Mouse (Mus musculus): ENCODE data around the gene Spata13.

Gene Spata13

DNA sequence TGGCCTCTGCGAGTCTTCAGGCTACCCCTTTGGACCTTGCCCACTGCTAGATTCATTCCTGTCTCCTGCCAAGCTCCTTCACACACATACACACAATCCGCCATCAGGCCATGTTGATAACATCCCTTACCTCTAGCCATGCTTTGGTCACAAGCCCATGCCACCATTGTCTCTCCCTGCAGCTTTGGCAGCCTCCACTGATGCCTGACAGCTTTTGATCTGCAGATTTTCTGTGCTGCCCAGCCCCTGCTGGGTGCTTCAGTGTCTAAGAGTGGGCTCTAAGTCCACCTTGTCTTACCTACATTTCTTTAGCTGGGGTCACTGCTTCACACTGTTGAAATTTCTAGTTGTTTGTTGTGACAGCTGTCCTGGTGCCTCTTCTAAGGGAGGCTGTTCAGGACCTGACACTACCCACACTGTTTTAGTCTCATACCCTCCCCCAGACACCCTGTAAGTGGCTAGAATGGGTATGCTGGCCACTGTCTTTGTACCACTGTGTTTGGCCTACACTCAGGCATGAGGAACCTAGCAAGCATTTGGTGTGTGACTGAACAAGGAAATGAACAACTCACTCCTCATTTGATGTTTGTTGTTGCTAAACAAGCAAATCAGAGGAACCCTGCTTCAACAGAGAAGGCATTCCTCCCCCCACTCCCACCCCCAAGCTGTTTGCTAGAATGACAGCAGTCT, 43.0 kb downstream of the Spata13 start:
- in situ Hi-C loops (cut with MboI), result loop anchor here (25.0 kb wide), 1 partner anchor 414 kb away; the partner anchor contains the start of genes Gm49336, Mtmr6 and Nupl1

DNA sequence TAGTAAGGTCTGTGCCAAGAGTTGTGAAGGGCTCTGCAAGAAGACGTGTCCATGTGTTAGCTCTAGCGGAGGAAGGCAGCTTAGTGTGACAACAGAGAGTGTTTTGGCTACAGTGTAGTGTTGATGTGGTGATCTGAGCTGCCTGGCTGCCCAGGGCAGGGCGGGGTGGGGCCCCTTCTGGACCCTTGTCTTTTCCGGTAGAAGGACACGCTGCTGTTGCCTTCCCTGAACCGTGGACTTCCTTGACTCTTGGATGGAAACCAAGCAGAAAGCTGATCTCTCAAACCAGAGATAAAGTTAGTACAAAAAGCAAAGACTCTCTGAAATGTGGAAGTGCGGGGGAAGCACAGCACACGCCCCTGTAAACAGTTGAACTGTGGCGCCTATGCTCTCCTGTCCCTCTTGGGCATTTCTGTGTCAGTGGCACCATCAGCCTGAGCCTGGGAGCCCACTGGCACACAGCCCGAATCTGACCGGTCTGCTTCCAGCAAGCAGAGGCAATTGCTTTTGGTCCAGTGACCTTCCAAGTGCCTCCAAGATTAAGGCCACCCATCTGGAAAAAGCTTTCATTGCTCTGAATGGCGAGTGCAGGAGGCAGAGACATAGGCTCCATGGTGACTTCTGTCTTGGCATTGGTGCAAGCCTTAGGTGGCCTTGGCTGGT, 48.7 kb downstream of the Spata13 start:
- in situ Hi-C loops (cut with MboI), result loop anchor here (25.0 kb wide), 1 partner anchor 420 kb away; the partner anchor contains the start of genes Gm49336, Mtmr6 and Nupl1

DNA sequence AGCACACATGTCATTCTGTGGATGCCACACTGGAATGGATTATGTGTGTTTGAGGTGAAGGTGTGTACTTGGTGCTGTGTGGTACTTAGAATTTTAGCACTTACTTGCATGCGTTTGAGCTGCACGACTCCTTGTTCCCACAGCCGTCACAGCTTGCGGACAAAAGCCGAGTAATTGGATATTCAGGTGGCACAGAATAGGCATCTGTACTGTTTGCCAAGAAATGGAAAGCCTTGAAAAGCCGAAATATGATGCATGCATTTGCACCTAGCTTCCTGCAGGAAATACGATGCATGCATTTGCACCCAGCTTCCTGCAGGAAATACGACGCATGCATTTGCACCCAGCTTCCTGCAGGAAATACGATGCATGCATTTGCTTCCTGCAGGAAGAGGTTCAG, 50.2 kb downstream of the Spata13 start:
- in situ Hi-C loops (cut with MboI), result loop anchor here (25.0 kb wide), 1 partner anchor 422 kb away; the partner anchor contains the start of genes Gm49336, Mtmr6 and Nupl1

DNA sequence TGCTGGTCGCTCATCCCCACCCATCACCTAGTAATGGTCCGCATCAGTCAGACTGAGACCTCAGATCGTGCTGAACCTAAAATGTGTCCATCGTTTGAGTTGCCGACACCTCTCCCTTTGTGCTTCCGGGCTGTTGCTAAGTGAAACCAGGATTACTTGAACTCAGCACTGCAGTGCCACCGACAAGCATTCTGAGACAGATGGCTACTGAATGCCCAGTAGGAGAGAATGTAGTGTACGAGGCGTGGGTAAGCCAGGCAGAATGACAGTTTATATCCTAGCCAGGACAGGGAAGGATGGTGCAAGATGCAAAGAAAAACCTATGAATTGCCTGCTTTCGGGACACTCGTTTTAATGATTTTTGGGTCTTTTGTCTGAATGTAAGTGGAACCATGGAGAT, 52.9 kb downstream of the Spata13 start:
- in situ Hi-C loops (cut with MboI), result loop anchor here (25.0 kb wide), 1 partner anchor 424 kb away; the partner anchor contains the start of genes Gm49336, Mtmr6 and Nupl1

DNA sequence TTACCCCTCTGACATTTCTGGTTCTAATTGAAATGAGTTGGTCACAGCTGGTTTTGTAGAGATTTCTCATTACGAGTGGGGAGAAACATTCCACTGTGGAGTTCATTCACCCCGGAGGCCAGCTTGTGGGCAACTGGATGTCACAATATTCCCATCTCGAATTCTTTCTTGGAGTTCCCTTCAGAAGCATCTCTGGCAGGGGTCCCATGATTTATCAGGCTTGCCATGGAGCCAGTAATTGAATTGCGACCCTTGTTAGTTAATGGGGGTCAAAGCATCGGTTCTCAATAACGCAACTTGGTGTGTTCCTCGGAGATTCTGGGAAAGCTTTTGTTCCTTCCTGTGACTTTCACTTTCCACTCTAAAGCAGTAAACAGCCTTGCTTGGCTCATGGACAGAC, 53.4 kb downstream of the Spata13 start:
- in situ Hi-C loops (cut with MboI), result loop anchor here (25.0 kb wide), 1 partner anchor 425 kb away; the partner anchor contains the start of genes Gm49336, Mtmr6 and Nupl1

DNA sequence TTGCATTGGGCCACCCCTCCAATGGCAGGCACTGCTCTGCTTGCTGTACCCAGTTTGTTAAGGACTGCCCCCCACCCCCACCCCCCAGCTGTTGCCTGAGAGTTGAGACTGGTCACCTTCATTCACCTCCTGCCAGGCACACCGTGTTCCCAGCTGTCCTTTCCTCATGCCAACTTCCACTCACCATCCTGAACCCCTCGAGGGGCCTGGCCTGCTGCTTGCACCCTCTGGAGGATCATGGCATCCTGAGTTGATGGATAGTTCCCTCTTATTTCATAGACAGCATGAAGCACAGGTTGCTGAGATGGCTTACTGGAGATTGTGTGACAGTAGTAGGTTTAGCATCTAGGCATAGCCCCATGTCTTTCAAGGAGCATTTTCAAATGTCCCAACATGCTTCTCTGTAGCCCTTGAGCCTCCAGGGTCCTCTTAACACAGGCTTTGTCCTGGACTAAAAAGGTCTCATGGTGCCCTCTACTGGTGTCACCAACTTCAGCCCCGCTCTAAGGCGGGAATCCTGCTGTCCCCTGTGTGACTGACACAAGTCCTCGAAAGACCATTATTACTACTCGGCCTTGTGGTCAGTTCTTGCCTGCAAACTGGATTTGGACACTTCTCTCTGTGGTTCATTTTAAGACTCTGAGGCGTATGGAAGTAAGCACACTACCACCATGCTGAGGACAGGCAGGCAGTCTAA, 54.9 kb downstream of the Spata13 start:
- in situ Hi-C loops (cut with MboI), result loop anchor here (25.0 kb wide), 1 partner anchor 426 kb away; the partner anchor contains the start of genes Gm49336, Mtmr6 and Nupl1

DNA sequence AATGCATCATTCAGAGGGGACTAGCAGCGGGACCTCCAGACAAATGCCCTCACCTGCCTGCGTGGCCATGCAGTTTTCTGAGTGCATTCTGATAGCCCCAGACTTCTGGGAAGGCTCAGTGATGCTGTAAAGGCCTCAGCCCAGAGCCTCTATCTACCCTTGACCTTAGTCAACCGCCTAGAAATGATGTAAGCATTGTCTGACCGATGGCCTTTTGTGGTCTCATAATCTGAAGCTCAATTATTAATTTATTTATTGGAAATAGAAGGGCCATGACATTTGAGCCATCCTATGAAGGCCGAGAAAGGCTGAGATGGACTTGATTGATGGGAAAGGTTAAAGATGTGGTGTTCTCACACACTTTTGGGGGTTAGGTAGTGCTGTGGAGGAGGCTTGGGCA, 56.0 kb downstream of the Spata13 start:
- in situ Hi-C loops (cut with MboI), result loop anchor here (5.0 to 25.0 kb wide), 3 partner anchors 172 to 1085 kb away; partner anchors contain the start of genes Gm49336, Mtmr6 and Nupl1

DNA sequence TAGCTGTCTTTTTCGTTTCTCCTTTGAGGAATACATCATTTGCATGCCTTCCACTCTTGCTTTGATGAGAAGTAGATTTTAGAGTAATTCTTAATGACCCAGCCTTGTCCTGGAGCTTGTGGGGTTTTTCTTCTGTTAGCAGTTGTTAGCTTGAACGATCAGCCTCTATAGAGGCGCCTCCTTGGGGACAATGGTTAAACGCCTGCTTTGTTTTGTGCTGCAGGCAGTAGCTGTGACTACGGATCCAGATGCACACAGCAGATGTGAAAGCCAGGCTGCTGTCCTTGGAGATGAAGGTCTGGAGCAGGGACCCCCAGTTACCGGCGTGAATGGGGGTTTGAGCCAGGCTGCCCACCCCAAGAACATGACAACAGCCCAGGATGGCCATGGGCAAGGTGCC, 56.8 kb downstream of the Spata13 start:
- in situ Hi-C loops (cut with MboI), result loop anchor here (5.0 to 25.0 kb wide), 3 partner anchors 173 to 1086 kb away; partner anchors contain the start of genes Gm49336, Mtmr6 and Nupl1

DNA sequence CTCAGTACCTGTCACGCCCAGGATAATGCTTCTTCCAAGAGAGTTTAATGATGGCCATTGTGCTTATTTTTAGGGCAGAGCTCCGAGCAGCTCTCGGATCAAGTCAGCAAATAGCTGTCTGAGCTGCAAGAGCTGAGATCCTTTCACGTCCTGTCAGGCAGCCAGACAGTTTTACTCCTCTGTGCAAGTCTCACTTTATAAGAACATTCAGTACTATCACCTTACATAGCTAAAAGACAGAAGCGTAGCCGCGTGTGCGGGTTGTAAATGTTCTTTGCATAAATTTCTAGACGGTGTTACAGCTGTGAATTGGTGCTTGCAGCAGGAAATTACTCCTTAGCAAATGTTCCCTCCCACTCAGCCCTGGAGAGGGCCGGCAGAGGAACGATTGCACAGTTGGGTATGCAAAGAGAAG, 59.3 kb downstream of the Spata13 start:
- in situ Hi-C loops (cut with MboI), result loop anchor here (5.0 to 25.0 kb wide), 3 partner anchors 176 to 1088 kb away; partner anchors contain the start of genes Gm49336, Mtmr6 and Nupl1

DNA sequence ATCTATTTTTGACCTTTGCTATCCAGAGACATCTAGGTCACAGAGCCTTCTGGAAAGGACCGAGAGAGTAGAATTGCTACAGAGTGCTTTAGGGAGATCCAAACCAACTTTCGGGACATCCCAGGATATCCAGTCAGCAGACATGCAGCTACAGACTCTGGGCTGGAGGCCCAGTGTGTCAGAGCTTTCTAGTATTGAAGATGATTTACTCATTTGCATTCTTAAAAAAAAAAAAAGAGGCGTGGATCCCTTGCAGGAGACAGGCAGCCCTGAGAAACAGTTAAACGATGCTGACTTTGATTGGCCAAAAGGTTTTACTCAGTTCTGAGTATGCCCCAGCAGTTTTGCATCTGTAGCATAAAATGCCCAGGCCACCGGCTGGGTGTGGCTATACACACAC, 59.9 kb downstream of the Spata13 start:
- in situ Hi-C loops (cut with MboI), result loop anchor here (5.0 to 25.0 kb wide), 3 partner anchors 176 to 1089 kb away; partner anchors contain the start of genes Gm49336, Mtmr6 and Nupl1

DNA sequence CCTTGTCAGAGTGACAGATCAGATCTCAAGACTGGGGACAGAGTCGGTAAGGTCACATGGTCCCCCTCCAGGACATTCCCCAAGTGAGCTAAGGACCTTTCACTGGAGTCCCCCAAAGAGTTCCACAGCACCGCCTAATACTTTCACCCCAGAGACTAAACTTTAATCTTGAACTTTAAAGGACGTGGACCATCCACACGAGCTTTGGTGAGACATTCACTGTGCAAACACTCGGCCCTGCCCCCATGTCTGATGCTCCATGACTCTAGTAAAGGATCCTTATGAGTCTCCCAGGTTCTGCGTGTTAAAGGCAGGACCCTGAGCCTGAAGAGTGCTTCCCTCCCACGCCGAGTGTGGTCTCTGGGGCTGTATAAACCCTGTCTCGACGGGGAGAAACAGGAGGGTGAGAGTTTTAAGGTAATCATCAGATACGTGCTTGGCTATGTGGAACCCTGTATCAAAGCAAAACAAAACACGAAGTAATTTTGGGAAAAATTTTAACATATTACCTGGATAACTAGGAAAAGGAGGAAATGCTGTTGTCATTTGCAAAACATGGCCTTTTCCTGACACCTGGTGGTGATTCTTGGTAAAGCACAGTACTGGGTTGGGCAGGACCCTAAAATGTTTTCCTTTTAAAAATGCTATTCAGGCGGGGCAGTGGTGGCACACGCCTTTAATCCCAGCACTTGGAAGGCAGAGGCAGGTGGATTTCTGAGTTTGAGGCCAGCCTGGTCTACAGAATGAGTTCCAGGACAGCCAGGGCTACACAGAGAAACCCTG, 60.6 kb downstream of the Spata13 start:
- in situ Hi-C loops (cut with MboI), result loop anchor here (5.0 to 25.0 kb wide), 3 partner anchors 177 to 1090 kb away; partner anchors contain the start of genes Gm49336, Mtmr6 and Nupl1

DNA sequence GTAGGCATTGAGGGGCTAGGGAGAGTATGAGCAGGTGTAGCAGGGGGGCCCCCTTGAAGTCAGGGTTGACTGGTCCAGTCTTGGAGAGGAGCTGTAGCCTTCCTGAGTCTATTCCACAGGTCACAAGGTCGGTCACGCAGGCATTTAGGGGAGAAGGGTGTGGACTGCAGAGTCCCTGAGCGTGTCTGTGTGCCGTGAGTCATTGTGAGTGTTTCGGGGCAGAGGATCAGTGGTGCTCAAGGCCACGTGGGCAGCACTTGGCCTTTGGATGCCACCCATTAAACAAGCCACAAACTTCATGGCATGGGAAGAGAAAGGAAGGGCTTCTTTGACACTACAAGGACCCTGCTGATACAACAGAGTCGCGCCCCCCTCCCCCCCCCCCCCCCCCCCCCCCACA, 63.5 kb downstream of the Spata13 start:
- in situ Hi-C loops (cut with MboI), result loop anchor here (10.0 to 25.0 kb wide), 2 partner anchors 435 to 1093 kb away; partner anchors contain the start of genes Gm49336, Mtmr6 and Nupl1

DNA sequence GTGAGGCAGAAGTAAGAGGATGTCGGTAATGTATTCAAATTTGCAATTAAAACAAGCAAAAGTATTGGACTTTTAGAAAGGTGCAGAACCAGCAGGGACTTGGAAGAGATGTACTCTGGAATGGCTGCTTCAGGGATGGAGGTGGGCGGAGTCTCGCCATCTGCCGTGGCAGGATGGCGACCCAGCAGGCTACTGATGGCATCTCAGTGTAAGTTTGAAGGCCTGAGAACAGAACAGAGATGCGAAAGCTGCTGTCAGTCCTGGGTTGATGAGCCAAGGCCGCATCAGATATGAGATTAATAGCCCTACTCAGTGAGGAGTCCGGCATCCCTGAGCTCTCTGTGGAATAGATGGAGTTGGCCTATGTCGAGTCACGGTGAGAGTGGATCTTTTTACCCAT, 65.2 kb downstream of the Spata13 start:
- in situ Hi-C loops (cut with MboI), result loop anchor here (10.0 to 25.0 kb wide), 2 partner anchors 437 to 1094 kb away; partner anchors contain the start of genes Gm49336, Mtmr6 and Nupl1

DNA sequence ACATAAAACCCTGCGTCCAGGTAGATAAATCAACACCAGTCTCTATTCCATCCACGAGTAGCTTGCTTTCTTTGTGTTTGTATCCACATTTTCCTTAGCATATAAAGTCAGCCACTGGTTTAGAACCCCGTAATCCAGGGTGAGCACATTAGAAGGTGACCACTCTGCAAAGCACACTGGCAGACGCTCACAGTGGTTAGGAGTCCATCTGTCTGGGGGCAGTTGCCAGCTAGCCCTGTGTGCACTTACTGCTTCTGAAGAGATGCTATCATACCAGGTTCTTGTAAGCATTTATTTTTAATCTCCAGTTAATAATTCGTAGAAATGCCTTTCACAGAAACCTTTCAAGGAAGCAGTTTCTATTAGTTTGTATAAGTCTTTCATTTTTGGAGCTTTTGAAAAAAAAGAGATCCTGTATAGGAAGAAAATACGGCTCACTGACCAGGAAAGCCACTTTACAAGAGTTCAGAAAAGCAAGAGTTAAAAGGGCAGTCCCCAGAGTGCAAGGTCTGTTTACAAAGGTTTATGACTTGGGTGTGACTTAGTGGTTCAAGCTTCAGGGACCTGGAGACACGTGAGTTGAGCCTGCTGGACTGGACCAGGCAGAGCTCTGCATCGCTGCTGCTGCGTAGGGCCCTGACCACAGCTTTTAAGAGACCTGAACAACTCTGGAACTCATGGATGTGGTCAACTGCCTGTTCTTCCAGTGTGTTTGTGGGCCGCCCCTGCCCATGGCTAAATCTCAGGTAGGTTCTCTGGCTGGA, 68.8 kb downstream of the Spata13 start:
- in situ Hi-C loops (cut with MboI), result no loop called here

DNA sequence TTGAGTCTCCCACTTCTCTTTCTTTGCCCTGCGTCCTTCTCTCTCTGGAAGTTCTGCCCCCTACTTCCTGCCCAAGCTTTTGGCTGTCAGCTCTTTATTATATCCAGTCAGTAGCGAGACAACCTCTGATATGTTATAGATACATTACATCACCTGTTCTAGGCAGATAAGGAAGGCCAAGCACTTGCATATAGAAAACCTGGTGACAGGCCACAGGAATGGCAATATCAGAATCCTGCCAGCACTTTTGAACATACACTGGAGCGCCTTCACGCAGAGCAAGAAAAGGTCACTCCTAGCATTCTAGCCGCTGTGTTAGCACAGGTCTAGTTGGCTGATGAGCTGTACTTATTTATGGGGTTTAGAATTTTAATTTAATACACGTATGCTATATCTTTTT, 70.7 kb downstream of the Spata13 start:
- in situ Hi-C loops (cut with MboI), result no loop called here

DNA sequence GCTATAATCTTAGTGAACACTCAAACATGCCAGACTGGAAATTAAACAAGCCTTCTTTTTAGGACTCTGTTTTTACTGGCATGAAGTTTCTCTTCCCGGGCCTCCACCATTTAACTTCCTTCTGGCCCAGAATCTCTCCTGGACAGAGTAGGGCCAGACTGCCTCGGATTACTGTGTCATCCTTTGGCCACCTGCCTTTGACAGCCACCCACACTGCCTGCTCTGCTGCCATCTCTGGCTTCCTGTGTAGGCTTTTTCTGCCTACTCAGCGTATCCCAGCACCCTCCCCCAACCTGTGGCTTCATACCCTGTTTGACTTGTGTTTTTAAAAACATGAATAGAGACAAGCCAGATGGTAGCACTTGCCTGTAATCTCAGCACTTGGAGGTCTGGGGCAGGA, 71.2 kb downstream of the Spata13 start:
- in situ Hi-C loops (cut with MboI), result no loop called here

DNA sequence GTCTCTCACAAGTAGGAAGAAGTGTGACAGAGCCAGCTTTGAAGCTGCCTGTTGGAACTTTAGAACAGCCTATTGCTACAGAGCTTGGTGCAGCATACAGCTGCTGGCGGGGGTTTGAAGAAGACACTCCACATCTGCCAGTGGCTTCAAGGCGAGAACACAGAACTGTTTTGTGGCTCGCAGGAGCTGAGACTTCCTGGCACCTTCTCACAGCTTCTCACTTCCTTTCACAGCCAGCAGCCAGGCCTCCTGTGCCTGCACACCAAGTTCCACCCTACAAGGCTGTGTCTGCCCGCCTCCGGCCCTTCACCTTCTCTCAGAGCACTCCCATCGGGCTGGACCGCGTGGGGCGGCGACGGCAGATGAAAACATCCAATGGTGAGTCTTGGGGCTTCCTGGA, 75.4 kb downstream of the Spata13 start:
- in situ Hi-C loops (cut with MboI), result no loop called here

DNA sequence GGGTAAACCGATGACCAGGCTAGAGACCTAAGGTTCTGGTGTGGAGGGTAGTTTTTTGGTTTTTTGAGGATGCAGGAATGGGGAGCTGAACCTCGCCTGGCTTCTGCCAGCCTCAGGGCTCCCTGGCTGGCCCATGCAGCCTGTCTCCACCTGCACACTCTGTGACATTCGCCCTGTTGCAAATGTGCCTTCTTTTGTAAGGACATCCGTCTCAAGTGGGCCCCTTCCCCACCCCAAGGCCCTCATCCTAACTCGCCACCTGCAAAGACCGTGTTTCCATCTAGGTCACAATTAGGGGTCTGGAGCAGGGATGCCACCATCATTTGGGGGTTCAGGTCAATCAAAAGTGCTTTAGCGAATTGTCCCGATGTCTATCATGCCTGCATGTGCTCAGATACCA, 75.9 kb downstream of the Spata13 start:
- in situ Hi-C loops (cut with MboI), result no loop called here

DNA sequence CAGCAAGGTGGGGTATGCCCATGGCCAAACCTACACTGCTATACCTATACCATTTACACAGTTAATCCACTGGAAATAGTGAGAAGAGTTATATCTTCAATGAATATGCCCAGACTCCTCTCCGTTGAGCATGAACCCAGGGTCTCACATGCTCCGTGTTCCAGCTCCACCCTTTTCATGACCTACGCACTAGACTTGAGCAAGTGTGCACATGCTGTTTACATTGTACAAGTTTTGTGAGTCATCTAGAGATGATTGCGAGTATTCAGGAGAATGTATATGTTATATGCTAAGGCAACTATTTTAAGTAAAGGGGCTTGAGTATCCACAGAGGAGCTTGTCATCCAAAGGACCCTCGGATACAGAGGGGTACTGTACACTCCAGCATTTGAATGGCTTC, 77.4 kb downstream of the Spata13 start:
- in situ Hi-C loops (cut with MboI), result no loop called here
